Mouse (Mus musculus) left cerebral cortex, postnatal 4 days (tissue): ENCODE data around the gene Fgfr4. TPM values are rescaled to one million over a fixed set of nuclear protein-coding genes. Genes with fewer than 3 reads are reported as not detected.

Experiments used
- DNase-seq: peaks from one replicate; pipeline ENCODE4 v3.0.0-alpha.2; 2022
- intact Hi-C: fragments of 180-260 bp; cut with DNase I; formaldehyde crosslinking; loops from one replicate; pipeline ENCODE4 v1.15.1; 2025
- total RNA-seq, 2 experiments: library from RNA; stranded (reverse); gene quantifications; 2 replicates each; pipeline ENCODE4 v1.2.3; 2021

The Fgfr4 gene
- total RNA-seq, 2 experiments from 2014 or later: 1.1 TPM

DNA sequence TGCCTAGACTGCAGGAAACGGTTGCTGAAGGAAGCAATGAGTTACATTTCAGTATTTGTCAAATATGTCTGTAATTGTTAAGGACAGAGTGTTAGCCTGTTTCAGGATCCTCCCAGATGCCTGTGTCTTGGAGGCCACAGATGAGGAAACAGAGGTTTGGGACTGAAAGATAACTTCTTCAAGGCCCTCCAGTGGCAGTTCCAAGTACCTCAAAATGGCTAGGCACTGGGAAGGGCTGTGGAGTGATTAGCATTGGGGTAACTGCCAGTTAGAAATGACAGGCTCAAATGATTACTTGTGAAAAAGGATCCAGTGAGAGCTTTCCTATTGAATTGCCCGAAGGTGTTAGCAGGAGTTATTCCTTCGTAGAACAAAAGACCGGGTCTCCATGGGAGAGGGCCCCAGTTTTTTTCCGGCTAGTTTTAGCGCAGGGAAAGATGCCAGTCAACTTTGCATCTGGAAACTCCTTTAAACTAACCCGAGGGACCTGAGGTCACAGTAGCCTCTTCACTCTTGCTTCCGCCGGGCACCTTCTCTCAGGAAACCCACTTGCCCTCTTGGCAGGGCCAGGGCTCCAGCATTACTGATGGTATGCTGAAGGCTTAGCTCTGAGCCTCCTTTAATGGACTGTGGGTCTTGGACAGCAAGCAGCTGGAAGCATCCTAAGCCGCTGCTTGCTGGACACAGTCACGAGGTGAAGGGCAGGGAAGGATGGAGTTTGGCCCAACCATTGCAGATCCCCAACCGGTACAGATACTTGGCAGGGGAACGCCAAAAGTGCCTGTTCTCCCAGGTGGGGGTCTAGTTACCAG, 56.6 kb downstream of the Fgfr4 start:
- intact Hi-C loops: no loop called here
- no peak for DNase-seq

DNA sequence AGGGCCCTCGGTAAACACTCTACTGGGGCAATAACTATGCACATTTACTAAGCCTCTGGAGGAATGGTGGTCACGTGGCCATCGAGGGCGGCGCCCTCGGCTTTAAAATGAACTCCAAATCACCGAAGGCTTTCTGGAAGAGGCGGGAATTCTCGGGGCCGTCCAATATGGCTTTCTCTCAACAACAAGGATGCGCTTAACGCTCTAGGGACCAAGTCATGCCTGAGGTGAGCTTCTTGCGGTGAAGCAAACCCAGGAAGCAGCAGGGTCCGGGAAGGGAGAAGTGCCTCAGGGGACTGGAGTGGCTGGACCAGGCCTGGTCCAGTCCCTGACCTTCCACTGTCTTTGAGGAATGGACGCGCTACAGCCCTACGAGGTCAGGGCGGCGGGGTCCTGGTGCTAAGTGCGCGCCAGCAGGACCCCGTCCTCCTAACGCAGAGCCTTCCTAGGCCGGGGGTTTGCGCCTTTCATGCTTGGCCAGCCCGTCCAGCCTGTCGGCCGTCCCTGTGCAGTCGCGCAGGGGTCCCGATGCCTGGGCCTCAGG, 57.3 kb downstream of the Fgfr4 start, which contains the start of gene Nsd1:
Gene Nsd1 (plus strand): TSS at position 134 of the 544 bp plus-strand sequence.
- DNase-seq: no peak
- intact Hi-C loops: no loop called here

GRCm38 (mm10) chr13:55210193-55210970, 57.9 kb downstream of the Fgfr4 start:
- peak; percentile 77 for DNase-seq
- intact Hi-C loops: no loop called here

DNA sequence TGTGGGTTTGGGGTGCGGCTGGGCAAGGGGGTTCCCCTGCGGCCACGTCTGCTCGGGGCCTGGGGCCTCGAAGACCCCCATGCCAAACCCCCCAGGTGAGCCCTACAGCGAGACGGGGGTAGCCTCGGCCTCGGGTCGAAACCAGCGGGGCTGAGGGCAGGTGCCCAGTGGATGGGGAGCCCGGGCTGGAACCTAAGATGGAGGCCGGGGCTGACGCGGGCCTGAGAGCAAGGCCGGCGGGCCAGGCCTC, 58.5 kb downstream of the Fgfr4 start:
- intact Hi-C loops: no loop called here
- DNase-seq: no peak

DNA sequence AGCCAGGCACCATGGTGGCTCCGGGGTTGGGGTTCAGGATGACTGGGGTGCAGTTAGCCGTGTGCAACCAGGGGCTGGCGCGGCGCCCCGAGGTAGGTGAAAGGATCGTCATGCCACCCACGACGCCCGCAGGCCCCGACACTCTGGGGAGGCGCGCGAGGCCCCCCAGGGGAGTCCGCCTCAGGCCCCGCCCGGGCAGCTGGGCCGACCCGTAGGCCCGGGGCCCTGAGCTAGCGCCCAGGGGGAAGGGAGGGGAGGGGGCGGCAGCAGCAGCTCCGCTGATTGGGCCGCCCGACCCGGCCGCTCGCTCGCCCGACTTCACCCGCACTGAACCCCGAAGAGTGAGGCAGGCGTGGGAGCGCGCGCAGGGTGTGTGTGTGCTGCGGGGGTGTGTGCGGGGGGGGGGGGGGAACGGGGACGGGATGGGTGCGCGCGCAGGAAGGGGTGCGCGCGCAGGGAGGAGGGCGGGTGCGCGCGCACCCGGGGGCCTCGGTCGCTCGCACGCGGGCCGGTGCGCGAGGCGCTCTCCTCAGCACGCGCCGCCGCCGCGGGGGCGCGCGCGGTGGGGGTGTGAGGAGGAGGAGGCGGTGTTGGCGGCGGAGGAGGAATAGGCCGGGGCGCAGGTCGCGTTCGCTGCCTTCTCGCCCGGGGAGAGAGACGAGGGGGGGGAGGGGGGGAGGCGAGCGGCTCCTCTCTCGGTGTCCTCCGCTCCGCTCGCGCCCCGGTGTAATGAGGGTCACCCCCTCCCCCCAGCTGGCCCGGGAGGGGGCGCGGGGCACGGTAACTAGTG, 59.0 kb downstream of the Fgfr4 start:
- peak; percentile 91 for DNase-seq
- intact Hi-C loops: no loop called here

GRCm38 (mm10) chr13:55212011-55212360, 59.5 kb downstream of the Fgfr4 start:
- intact Hi-C loops: no loop called here

DNA sequence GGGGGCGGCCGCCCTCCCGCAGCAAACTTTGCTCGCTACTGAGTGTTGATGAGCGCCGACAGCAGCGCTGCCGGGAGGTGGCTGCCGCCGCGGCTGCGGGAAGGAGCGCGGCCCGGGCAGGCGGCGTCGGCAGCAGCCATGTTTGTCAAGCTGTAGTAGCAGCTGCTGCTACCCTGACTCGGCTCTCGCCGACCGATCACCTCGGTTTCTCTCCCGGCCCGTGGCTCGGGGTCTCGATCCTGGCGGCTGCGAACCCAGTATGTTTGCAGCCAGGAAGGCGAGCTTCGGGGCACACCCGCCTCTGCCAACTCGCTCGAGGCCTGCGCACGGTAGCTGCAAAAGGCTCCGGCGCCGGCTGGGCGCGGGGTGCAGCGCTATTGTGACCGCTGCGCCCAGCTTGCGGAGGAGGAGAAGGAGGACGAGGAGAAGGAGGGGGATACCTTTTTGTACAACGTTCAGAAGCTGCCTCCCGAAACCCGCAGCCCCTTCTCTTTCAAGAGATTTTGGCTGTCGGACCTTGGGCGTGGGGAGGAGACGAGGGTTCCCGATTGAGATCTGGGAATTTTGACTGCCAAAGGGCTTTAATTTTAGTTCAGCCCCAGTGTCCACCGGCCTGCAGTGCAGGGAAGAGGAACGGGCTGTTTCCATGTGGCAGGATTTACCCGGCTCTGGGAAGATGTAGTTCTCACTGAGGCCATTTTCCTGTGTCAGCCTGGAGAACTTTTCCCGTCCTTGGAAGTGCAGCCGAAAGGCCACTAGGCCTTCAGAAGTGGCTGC, 60.1 kb downstream of the Fgfr4 start:
- intact Hi-C loops: no loop called here
- DNase-seq: peak; percentile 62

More at GRCm38 (mm10) chr13:55212011-55212360, 59.5 kb downstream of the Fgfr4 start:
- no peak for DNase-seq

GRCm38 (mm10) chr13:55213138-55213806, 60.8 kb downstream of the Fgfr4 start:
- no peak for DNase-seq
- intact Hi-C loops: no loop called here

Other genes starting within 250 kb of the Fgfr4 start
- gene Unc5a, start 203.2 kb upstream of the Fgfr4 start, total RNA-seq: 10 to 100 TPM; 51.7 to 52.6 TPM
- 1 to 10 TPM; 1.1 to 1.3 TPM for gene Hk3, start 131.3 kb upstream of the Fgfr4 start, total RNA-seq
- 10 to 100 TPM; 18.3 to 21.4 TPM for gene Uimc1, start 52.3 kb upstream of the Fgfr4 start, total RNA-seq
- gene Zfp346, start 47.3 kb upstream of the Fgfr4 start, total RNA-seq: 10 to 100 TPM; 42.8 to 45.8 TPM
- gene Gm17617, start 19.1 kb upstream of the Fgfr4 start, total RNA-seq: not detected
- gene Nsd1, start 57.1 kb downstream of the Fgfr4 start, total RNA-seq: 100 to 1,000 TPM; 155 to 163 TPM
- 100 to 1,000 TPM; 182 to 192 TPM for gene Prelid1, start 167.9 kb downstream of the Fgfr4 start, total RNA-seq
- 10 to 100 TPM; 54.8 to 58.5 TPM for gene Rab24, start 169.3 kb downstream of the Fgfr4 start, total RNA-seq
- gene Mxd3, start 177.2 kb downstream of the Fgfr4 start, total RNA-seq: 1 to 10 TPM; 3.6 to 5.6 TPM
- gene Lman2, start 210.1 kb downstream of the Fgfr4 start, total RNA-seq: 10 to 100 TPM; 43.1 to 46.8 TPM
- gene Rgs14, start 217.1 kb downstream of the Fgfr4 start, total RNA-seq: 1 to 10 TPM; 4.3 to 6.3 TPM
- gene Slc34a1, start 245.5 kb downstream of the Fgfr4 start, total RNA-seq: under 1 TPM in 1 of 2 experiments, not detected in 1; 0.36 TPM